22 mouse cellular contexts compared by ENCODE assay signal in the genomic region with DNA sequence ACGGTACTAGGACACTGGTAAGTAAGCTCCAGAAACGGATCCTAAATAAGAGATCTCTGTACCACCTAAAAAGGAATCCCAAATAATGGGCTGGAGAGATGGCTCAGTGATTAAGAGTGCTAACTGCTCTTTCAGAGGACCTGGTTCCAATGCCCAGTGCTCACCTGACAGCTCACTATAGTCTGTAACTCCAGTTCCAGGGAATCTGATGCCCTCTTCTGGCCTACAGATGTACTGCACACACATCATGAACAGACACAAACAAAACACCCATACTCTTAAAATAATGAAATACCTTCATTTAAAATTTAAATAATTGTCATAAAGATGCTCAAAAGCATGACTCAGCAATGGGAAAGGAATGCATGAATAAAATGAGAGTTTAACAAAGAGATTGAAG. TPM values are rescaled to one million over a fixed set of nuclear protein-coding genes. Genes with fewer than 3 reads are reported as not detected.
"Had no signal": no experiment of that assay in that cellular context is flagged by ENCODE, and none has a peak within 500 bp of the region (broad histone marks: within the 10 kb centered on the region; RNA-seq: fewer than 3 reads in every experiment).

No protein-coding gene starts in this region.

- H3K4me3 ChIP-seq: kidney, embryonic 15.5 days; limb, embryonic 15.5 days; liver, embryonic 15.5 days; midbrain, embryonic 12.5 days; neural tube, embryonic 13.5 days had no signal

- H3K27ac ChIP-seq: kidney, embryonic 15.5 days; limb, embryonic 15.5 days; liver, embryonic 15.5 days; midbrain, embryonic 12.5 days; neural tube, embryonic 13.5 days had no signal

- H3K27me3 ChIP-seq: kidney, embryonic 15.5 days; limb, embryonic 15.5 days; liver, embryonic 15.5 days; midbrain, embryonic 12.5 days had no signal

- H3K4me1 ChIP-seq: kidney, embryonic 15.5 days; limb, embryonic 15.5 days; liver, embryonic 15.5 days; midbrain, embryonic 12.5 days; neural tube, embryonic 13.5 days had no signal

- H3K36me3 ChIP-seq: kidney, embryonic 15.5 days; limb, embryonic 15.5 days; liver, embryonic 15.5 days; midbrain, embryonic 12.5 days; neural tube, embryonic 13.5 days had no signal

- H3K9me3 ChIP-seq: limb, embryonic 15.5 days had no signal

- DNase-seq: kidney, adult 18-20 months; kidney, postnatal 14 days; layer of hippocampus, adult 9-11 months; layer of hippocampus, postnatal 36 days; lung, embryonic 14.5 days; lung, postnatal 10 days; lung, postnatal 4 days; retina, postnatal 1 day; thymus, postnatal 14 days had no signal

RNA-seq across cellular contexts. Expression of gene Olfr718-ps1, which starts 2.2 kb away (rescaled TPM):
- total RNA-seq: megakaryocyte, adult 5-6 weeks had no signal
- polyA plus RNA-seq: large intestine, adult 2 months; limb, embryonic 11.5 days; limb, embryonic 15.5 days; liver, embryonic 15.5 days; lung, embryonic 14.5 days; midbrain, embryonic 12.5 days; midbrain, embryonic 16.5 days; small intestine, adult 2 months; stomach, embryonic 16.5 days had no signal

RNA-seq across cellular contexts. Expression of gene Spdye4b, which starts 31.3 kb away (rescaled TPM):
- total RNA-seq: layer of hippocampus, postnatal 36 days; left cerebral cortex, adult 8-10 months; left cerebral cortex, postnatal 25 days; megakaryocyte, adult 5-6 weeks had no signal
- polyA plus RNA-seq: kidney, embryonic 15.5 days; large intestine, adult 2 months; limb, embryonic 11.5 days; limb, embryonic 15.5 days; liver, embryonic 15.5 days; lung, embryonic 14.5 days; midbrain, embryonic 12.5 days; midbrain, embryonic 16.5 days; neural tube, embryonic 13.5 days; small intestine, adult 2 months; stomach, embryonic 16.5 days had no signal
